Comparison of ENCODE assay signal across 23 mouse cellular contexts in the genomic region with DNA sequence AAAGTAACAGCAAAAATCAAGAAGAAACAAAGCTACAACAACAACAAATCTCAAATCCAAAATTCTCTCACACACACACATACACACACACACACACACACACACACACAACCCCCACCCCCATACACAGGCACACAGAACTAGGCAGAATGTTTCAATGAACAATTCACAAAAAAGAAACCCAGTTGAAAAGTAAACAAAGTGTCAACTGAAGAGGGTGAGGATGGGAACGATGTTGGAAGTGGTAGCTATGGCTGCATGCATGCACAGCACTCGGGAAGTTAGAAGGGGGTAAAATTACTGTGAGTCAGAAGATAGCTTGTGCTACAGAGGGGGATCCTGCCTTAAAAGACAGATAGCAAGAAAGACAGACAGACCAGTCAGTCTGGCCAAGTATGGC. TPM values are rescaled to one million over a fixed set of nuclear protein-coding genes. Genes with fewer than 3 reads are reported as not detected.
DNase-seq lines count a peak whose midpoint lies in the region; ATAC-seq and TF ChIP-seq lines count a peak whose summit lies in the region.
"Had no signal": no experiment of that assay in that cellular context is flagged by ENCODE, and none has a peak within 500 bp of the region (broad histone marks: within the 10 kb centered on the region; RNA-seq: fewer than 3 reads in every experiment).

No protein-coding gene starts in this region.

- no peak for TF ChIP-seq CTCF in lung, embryonic 14.5 days (IDR thresholded peaks at IDR 0.05; ENCODE audit: low read depth)

- H3K4me3 ChIP-seq in lung, embryonic 14.5 days (ENCODE audit: low read depth, low read length), result no peak overlapping the region
- H3K4me3 ChIP-seq in lung, embryonic 16.5 days (ENCODE audit: low read length), result no peak overlapping the region
- H3K4me3 ChIP-seq: embryonic facial prominence, embryonic 10.5 days; embryonic facial prominence, embryonic 12.5 days; forebrain, embryonic 13.5 days; forebrain, embryonic 15.5 days had no signal

- H3K27ac ChIP-seq in lung, embryonic 14.5 days (ENCODE audit: low read depth), result no peak overlapping the region; the same call in 1 of the 2 replicates
- H3K27ac ChIP-seq in lung, embryonic 16.5 days (ENCODE audit: low read length), result no peak overlapping the region
- H3K27ac ChIP-seq: embryonic facial prominence, embryonic 10.5 days; embryonic facial prominence, embryonic 12.5 days; forebrain, embryonic 13.5 days; forebrain, embryonic 15.5 days had no signal

- H3K4me1 ChIP-seq in lung, embryonic 14.5 days (ENCODE audit: insufficient read depth), result no peaks in the 10 kb centered on the region; the same call in 1 of the 2 replicates
- H3K4me1 ChIP-seq in lung, embryonic 16.5 days (replicated peaks; ENCODE audit: control insufficient read depth, insufficient read depth, low read length), result peaks cover 6% of the 10 kb centered on the region

- peak; percentile 64 for ATAC-seq in lung, embryonic 14.5 days (ENCODE audit: insufficient read depth)
- ATAC-seq in lung, embryonic 16.5 days (ENCODE audit: low read depth), result peak; percentile 39; the same call in 1 of the 2 replicates
- ATAC-seq: activated CD4-positive, CD25-positive, alpha-beta regulatory T cell, adult 4 months; CD4-positive, CD25-positive, alpha-beta regulatory T cell, adult 4 months; forebrain, embryonic 13.5 days; forebrain, embryonic 15.5 days; Patski had no signal

- H3K27me3 ChIP-seq in lung, embryonic 14.5 days (ENCODE audit: insufficient read depth, low read length), result peaks cover 21% of the 10 kb centered on the region
- peaks cover 19% of the 10 kb centered on the region for H3K27me3 ChIP-seq in lung, embryonic 16.5 days (ENCODE audit: control insufficient read depth, insufficient read depth, low read depth, low read length)
- H3K27me3 ChIP-seq: Patski had no signal

- H3K9me3 ChIP-seq in lung, embryonic 14.5 days (ENCODE audit: low read depth, low read length), result no peaks in the 10 kb centered on the region
- H3K9me3 ChIP-seq in lung, embryonic 16.5 days (ENCODE audit: control insufficient read depth, low read length), result no peaks in the 10 kb centered on the region
- H3K9me3 ChIP-seq: embryonic facial prominence, embryonic 10.5 days; embryonic facial prominence, embryonic 12.5 days; forebrain, embryonic 13.5 days; forebrain, embryonic 15.5 days; G1E had no signal

- WGBS in lung, embryonic 14.5 days, result 9% methylated on average over 2 of the region's 2 CpGs
- WGBS in lung, embryonic 16.5 days, result 18% methylated on average over 2 of the region's 2 CpGs

- no peak overlapping the region for H3K9ac ChIP-seq in lung, embryonic 14.5 days
- H3K9ac ChIP-seq in lung, embryonic 16.5 days (ENCODE audit: low read length), result no peak overlapping the region
- H3K9ac ChIP-seq: embryonic facial prominence, embryonic 12.5 days; forebrain, embryonic 13.5 days; forebrain, embryonic 15.5 days had no signal

- no peaks in the 10 kb centered on the region for H3K36me3 ChIP-seq in lung, embryonic 14.5 days (ENCODE audit: insufficient read depth)
- no peaks in the 10 kb centered on the region for H3K36me3 ChIP-seq in lung, embryonic 16.5 days (ENCODE audit: control insufficient read depth, insufficient read depth, low read length)
- H3K36me3 ChIP-seq: embryonic facial prominence, embryonic 10.5 days; embryonic facial prominence, embryonic 12.5 days; forebrain, embryonic 15.5 days; G1E had no signal

- peak; percentile 65 for DNase-seq in lung, embryonic 14.5 days
- no peak for DNase-seq in lung, postnatal 10 days
- no peak for DNase-seq in lung, postnatal 36 days
- peak; percentile 14 for DNase-seq in thymus, postnatal 4 days
- no peak for DNase-seq in thymus, postnatal 0 days (ENCODE audit: low spot score)
- DNase-seq: adrenal gland, adult 8-10 months; adrenal gland, postnatal 14 days; adrenal gland, postnatal 36 days; B cell, adult 2 months; cerebellum, adult 11-12 months; cerebellum, adult 2 months; cerebellum, adult 9-10 months; cerebellum, postnatal 10 days; cerebellum, postnatal 25 days had no signal

- H3K4me2 ChIP-seq in lung, embryonic 14.5 days, result no peak overlapping the region
- no peak overlapping the region for H3K4me2 ChIP-seq in lung, embryonic 16.5 days (ENCODE audit: low read depth, low read length)
- H3K4me2 ChIP-seq: embryonic facial prominence, embryonic 12.5 days; forebrain, embryonic 13.5 days; forebrain, embryonic 15.5 days had no signal

RNA-seq across cellular contexts. Expression of a gene that starts 25.4 kb away (rescaled TPM):
- 548 and 564 TPM in 2 replicates for polyA plus RNA-seq in lung, embryonic 14.5 days (2014; fragmentation: Nextera tagmentation; extraction: Ambion mirVana)
- polyA plus RNA-seq in lung, embryonic 16.5 days (2015; fragmentation: Nextera tagmentation; extraction: Ambion mirVana), result 458 and 506 TPM in 2 replicates
- polyA plus RNA-seq in thymus, postnatal 0 days (2015; fragmentation: Nextera tagmentation; extraction: Ambion mirVana), result 717 and 718 TPM in 2 replicates

RNA-seq across cellular contexts. Expression of a gene that starts 57.1 kb away (rescaled TPM):
- polyA plus RNA-seq in lung, embryonic 14.5 days (2014; fragmentation: Nextera tagmentation; extraction: Ambion mirVana), result 41.8 and 42.5 TPM in 2 replicates
- 40.8 and 41.0 TPM in 2 replicates for polyA plus RNA-seq in lung, embryonic 16.5 days (2015; fragmentation: Nextera tagmentation; extraction: Ambion mirVana)
- polyA plus RNA-seq in thymus, postnatal 0 days (2015; fragmentation: Nextera tagmentation; extraction: Ambion mirVana), result 41.5 and 45.0 TPM in 2 replicates

Comparison
In these comparisons a context has a peak if more than half of its experiments do, and no peak if none do; other contexts are left out.
1. DNase-seq: peak in lung, embryonic 14.5 days (single experiment) and thymus, postnatal 4 days (single experiment); none in lung, postnatal 10 days (single experiment), lung, postnatal 36 days (single experiment) and thymus, postnatal 0 days (single experiment).